Mouse (Mus musculus) cerebellum, postnatal 10 days (tissue): ENCODE measurements at regions not wholly inside any gene's neighbourhood (a gene's known extent, or its start where the extent isn't known, plus 50 kb on each side); places are given as distances from the start of the nearest gene placed in this dataset.
A peak's percentile ranks its signal among the peaks of the same experiment; 100 is the strongest.

Experiments
- DNase-seq, 2 experiments: peaks; one replicate each; pipeline ENCODE4 v3.0.0; 2021; ENCODE audit warnings: mixed read lengths in 2 of 2

DNA sequence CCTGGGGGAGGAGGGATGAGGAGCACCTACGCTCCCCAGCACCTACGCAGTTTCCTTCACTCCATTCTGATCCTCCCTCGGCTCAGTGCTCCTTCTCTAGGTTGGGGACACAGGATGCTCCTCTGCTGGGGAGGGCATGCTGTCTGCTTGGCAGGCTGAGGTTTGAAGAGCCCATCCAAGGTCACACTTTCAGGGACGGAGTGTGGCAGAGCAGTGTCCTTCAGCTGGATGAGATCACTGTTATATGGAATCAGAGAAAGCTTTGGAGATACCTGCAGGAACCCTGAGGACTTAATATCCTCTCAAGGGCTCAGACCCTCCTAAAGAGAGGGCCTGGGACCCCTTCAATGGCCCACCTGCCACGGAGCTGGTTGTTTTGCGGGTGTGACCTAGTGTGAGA is 60.5 kb downstream of the Klhdc7a start:
- no peak for DNase-seq

DNA sequence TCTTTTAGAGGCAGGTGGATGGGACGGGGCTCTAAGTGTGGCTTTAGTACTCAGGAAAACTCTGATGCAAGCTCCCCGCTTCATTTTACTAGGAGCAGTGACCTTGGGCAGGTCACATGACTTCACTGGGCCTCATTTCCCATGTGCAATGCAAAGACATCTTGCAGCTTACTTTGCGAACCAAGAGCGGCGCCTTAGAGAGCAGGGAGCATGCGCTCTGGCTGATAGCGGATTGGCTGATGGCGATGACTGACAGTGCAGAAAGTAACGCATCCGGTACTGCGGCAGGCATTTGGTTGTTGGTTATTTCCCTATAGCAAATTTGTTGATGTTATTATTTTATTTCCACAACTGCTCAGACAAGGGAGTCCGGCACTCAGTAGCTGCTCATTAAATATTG is 61.6 kb downstream of the Klhdc7a start:
- no peak for DNase-seq

DNA sequence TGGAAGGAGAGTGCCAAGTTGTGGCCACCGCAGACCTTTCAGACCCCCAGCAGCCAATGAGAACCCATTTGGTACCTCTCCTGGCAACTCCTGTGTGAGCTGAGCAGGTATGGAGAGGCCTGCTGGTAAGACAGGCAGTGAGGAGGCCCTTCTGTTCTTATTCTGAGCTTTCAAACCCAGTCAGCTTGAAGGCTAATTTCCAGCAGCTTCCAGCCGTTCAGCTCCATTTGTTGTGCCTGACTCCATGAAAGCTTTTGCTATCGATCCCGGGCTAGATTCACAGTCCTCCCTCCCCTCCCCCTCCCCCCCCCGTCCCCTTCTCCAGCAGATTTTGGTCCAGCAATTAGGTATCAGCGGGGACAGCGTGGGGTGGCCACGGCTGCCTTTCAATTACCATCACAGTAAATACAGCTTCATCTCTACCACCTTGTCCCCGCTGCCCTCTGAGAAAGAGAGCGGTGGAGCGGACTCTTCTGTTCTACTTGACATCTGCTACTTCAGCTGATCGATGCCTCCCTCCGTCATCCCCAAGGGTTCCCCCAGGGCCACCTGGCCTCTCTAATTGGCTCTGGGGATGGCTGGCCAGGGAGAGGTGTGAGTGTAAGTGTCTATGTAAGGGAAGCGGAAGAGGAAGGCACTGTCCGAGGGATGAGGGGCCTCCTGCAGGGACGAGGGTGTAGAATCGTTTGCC is 62.6 kb downstream of the Klhdc7a start:
- peak; percentile 25 to 39 for DNase-seq

DNA sequence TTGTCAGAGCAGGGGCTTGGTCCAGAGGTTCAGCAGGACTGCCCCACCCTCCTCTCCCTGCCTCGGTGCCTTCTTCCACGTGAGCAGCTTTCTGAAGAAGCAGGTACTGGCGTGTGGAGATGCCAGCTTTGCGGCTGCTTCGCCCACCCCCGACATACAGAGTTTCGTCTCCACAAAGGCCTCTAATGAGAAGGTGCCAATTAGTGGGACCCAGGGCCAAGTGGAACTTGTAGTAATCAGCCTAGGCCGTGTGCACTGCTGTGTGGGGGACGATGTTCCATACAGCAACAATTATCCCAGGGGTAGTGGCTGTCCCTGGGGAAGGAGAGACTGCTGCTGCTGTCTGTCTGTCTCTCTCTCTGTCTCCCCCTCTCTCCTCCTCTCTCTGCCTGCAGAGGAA is 66.6 kb upstream of the Pax7 start:
- no peak for DNase-seq

DNA sequence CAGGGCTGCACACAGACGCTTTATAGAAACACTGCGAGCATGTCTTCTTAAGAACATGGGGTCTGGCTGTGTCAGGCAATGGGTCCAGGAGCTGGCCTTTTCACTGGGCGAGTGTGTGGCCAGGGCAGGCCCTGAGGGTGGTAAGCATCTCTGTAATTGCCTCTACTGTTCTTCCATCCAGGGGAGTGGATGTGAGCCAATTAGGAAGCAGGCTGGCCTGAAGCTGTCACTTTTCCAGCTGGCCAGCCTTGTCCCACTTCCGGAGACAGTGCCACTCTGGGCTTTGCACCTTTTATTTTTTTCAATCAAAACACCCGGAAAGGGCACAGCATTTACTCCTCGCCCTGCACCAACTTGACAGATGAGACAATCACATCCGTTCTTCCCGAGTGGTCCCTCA is 66.1 kb upstream of the Pax7 start:
- peak; percentile 65 to 73 for DNase-seq

DNA sequence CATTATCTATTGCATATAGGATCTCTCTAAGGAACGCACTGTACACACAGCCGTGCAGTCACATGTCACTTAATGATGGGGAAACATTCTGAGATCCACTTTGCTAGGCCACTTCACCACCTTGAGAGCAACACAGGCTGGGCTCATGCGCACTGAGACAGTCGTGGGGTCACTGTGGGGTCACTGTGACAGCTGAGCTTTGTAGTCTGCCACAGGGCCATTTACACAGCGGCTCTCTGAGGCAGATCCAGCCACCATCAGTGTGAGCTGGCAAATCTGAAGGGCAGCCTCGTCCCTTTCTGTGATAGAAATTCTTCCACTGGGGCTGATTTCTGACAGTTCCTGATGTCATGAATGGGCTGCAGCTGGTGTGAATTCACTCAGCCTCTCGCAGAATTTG is 59.4 kb upstream of the Pax7 start:
- DNase-seq: no peak

DNA sequence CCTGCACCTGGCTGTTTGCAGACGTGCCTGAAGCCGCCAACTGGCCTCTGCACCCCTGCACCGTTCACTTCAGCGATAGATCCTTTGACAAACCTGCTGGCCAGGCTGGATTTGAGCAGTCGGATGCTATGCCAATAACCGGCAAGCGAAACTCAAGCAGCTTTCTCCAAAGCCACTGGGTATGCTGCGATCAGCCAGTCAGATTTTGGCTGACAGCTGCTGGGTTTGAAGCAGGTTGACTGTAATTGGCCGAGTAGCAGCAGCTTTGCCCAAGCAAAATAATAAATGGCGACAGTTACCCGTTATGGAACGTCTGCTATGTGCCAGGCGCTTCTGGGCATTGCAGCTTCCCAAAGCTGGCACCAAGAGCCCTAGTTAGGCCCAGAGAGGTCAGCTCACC is 55.7 kb upstream of the Pax7 start:
- peak; percentile 75 to 77 for DNase-seq
